Mouse (Mus musculus): Measurements from ENCODE around the gene Ccdc85b.
"Not testable (repeated sequence)": the region's sequence is repeated elsewhere in the genome, so short reads cannot be mapped to it uniquely, and the experiment has no call there.

Gene Ccdc85b

DNA sequence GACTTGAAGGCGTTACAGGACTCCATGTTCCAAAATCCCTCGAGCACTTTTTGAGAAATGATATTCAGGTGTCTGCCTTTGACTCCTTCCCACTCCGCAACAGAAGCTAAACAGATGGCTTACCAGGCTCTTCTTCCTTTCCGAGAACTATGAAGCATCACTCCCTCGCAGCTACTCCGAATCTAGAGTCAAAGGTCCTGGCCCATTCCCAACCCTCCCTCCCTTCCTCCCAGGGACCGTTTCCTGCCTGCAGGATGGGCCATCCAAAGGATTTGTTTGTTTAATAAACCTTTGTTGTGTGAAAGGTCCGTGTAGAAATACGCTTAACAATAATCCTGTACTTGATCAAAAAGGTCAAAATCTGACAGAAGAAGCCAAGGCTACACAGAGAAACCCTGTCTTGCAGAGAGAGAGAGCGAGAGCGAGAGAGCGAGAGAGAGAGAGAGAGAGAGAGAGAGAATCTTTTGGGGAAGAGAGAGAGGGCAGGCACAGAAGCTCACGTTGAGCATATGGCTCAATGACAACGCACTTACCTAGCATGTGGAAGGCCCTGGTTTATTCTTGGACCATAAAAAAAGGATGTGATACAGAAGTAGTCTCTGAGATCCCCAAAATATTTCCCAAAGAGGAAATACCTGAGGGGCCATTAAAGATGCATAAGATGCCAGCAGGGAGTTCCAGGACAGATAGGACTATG lies at the start of gene Ccdc85b:
TSS of gene Ccdc85b (minus strand) at position 149 of the 697 bp plus-strand sequence.
- DNase-seq (ENCODE audit: low spot score): no peak

DNA sequence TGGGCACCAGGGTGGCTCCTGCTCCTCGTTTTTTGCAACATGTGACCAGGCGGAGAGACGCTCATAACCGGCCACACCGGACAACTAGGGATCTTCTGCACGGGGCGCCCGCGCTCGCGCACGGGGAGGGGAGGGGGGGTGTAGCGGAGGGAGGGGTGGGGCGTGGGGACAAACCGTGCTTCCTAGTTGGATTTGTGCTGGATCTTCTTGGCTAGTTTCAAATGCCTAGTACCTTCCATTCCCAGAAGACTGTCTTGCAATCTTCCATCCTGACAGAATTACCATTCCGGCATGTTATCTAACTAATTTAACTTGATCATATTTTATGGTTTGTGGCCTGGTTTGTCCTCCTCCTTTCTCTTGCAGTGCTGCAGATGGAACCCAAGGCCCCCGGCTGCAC lies 46.0 kb upstream of the Ccdc85b start, which contains the start of gene 1700020D05Rik:
TSS of gene 1700020D05Rik (minus strand) at position 101 of the 400 bp plus-strand sequence.
- DNase-seq (ENCODE audit: low spot score): no peak

DNA sequence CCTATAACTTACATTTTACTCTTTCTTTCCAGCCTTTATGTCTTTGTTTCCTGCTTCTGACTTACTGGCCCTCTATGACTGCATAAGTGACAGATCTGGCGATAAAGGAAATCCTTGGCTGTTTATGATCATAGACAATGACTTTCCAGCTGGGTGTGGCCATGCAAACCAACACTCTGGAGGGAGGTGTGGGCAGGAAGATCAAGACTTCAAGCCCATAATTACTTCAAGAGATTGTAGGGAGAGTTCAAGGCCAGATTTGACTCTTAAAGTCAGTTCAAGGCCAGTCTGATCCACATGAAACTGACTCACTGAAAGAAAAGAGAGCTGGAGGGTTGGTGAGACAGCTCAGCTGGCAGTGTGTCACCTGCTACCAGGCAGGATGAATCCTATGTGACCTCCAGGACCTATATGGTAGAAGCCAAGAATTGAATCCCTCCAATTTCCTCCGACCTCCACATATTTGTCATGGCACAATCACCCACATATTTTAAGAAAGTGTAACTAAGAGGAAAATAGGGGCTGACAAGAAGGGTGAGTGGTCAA lies 42.7 kb upstream of the Ccdc85b start:
- no peak for DNase-seq (ENCODE audit: low spot score)

DNA sequence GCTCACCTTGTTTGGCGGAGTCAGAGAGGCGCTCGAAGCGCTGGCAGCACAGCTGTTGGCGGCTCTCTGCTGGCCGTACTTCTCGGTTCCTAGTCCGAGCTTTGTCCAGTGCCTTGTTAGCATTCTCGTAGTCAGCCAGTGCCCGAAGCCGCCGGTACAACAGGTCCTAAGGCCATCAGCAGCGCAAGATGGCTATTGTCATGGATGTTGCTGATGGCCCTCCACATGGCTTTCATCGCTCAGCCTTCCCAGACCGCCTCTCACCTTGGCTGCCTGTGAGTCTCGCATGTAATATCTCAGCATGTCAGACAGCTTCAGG lies 38.3 kb upstream of the Ccdc85b start:
- no peak for DNase-seq (ENCODE audit: low spot score)

DNA sequence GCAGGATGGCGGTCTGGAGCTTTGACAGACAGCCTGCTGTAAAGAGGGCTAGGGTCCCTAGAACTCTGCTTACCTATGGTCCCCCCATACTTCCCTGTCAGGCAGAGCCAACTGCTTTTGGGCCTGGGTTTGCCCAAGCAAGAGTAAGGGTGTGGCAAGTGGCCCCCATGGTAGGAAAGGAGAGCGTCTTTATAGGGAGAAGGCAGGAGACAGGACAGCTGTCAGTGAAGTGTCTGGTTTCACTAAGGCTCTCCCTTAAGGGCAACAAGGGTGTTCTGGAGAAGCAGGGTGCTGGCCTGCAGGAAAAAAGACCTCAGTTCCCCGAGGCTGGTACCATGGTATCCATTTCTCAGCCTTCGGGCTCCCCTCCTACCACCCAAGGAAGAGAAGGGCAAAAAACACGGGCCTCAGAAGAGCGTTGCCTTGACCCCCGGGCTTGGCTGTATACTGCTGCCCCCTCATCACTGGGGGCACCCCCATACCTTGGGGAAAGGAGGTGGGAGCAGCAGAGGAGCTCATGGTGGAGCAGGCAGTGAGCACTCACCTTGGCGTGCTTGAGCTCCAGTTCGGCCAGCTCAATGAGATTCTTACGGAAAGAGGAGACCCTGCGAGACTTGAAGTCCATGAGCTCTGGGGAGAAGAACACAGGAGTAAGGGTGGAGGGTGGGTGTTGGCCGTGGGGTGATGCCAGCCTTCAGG lies 37.8 kb upstream of the Ccdc85b start:
- no peak for DNase-seq (ENCODE audit: low spot score)

DNA sequence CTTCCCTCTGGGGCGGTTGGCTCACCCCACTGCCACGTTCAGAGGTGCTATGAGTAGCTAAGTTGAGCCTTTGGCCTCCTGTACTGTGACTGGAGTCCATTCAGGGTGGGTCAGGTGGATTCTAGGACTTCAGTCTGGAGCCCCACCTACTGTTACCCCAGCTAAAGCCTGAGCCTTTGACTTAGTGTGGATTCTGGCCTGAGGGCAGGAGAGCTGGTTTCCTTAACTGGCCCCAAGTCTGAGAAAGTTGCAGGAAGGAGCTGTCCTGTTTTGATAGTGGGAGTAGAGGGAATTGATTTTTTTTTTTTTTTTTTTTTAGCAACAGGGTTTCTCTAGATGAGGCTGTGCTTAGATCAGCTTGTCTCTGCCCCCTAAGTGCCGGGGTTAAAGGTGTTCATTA lies 36.6 kb upstream of the Ccdc85b start:
- no peak for DNase-seq (ENCODE audit: low spot score)

DNA sequence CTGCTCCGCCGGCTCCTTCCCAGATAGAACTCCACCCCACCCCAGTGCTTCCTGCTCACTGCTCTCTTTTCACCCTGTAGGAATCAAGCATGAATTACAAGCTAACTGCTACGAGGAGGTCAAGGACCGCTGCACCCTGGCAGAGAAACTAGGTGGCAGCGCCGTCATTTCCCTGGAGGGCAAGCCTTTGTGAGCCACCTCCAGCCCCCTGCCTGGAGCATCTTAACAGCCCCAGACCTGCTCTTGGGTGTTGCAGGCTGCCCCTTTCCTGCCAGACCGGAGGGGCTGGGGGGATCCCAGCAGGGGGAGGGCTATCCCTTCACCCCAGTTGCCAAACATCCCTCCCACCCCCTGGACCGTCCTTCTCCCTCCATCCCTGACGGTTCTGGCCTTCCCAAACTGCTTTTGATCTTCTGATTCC lies 35.6 kb upstream of the Ccdc85b start:
- DNase-seq (ENCODE audit: low spot score): not testable (repeated sequence)

DNA sequence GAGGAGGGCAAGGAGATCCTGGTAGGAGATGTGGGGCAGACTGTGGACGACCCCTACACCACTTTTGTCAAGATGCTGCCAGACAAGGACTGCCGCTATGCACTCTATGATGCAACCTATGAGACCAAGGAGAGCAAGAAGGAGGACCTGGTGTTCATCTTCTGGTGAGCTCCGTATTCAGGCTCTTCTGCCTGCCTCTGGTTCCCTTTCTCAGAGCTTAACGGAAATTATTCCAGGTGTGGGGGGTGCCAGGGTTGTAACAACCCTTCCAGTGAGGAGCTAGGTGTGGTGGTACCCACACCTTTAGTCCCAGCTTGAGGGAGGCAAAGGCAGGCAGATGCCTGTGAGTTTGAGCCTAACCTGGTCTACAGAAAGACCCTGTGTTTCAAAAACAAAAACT lies 34.9 kb upstream of the Ccdc85b start:
- no peak for DNase-seq (ENCODE audit: low spot score)

DNA sequence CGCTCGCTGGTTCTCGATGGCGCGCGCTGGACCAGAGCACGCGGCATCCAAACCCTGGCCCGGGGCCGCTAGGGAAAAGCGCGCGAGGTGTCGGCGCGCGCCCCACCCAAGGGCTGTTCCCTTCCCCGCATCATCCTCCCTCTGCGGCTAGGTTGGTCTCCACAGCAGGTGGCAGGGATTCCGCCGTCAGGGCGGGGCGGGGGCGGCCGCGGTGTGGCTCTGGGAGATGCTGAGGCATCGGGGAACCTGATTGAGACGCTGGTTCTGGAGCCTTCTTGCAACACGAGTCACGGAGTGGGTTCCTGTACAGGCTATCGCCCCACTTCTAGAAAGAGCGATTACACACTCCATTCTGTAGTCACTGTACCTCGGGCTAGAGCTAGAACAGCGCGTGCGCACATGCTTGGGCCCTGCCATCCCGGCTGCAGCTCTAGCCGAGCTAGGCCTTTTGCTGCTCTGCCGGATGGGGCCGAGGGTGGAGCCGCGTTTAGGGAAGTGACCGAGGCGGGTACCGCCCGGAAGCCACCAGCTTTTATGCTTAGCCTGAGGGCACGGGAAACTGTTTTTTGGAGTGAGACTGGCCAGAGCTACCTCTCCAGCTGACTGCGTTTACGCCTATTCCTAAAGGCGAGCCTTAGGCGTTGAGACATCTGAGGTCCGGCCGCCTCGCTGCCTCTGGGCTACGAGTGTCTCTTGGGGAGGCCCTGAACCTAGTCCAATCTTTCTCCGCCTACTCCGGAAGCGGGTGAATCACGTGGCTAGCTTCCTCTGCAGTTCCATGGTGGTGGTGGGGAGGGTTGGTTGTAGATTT lies 33.4 kb upstream of the Ccdc85b start:
- peak; percentile 72 for DNase-seq (ENCODE audit: low spot score)

DNA sequence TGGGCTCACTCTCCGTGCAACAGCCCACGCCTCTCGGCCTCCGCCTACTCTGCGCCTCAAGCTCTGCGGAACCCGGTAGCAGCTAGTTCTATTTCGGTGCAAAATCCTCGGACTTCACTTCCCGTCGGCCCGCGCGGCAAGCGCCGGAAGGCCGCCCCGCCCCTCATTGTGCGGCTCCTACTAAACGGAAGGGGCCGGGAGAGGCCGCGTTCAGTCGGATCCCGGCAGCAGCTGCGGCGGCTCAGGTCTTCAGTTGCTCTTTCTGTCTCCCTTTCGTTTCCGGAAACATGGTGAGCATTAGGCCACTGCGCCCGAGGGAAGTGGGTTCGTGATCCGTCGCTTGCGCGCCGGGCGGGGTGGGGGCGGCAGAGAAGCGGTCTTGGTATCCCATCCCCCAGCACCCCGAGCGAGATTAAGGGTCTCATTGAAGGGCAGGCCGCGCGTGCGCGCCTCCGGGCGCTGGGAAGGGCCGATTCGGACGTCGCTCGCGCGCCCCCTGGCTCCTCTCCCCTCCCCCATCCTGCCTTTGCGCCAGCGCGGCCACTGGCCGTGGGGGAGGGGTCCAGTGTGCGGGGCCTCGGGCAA lies 32.7 kb upstream of the Ccdc85b start, which contains the start of gene Cfl1:
TSS of gene Cfl1 (plus strand) at position 143 of the 585 bp plus-strand sequence.
- peak; percentile 92 for DNase-seq (ENCODE audit: low spot score)

DNA sequence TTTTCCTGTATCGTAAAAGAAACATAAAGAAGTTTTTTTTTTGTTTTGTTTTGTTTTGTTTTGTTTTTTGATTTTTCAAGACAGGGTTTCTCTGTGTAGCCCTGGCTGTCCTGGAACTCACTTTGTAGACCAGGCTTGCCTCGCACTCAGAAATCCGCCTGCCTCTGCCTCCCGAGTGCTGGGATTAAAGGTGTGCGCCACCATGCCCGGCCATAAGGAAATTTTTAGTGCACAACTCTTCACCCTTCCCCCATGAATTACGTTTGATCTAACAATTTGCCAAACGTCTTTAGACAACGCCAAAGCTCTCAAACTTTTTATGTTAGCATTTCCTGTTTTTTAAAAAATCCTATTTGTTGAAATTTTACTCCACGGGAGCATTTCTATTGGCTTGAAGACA lies 32.0 kb upstream of the Ccdc85b start:
- DNase-seq (ENCODE audit: low spot score): not testable (repeated sequence)

DNA sequence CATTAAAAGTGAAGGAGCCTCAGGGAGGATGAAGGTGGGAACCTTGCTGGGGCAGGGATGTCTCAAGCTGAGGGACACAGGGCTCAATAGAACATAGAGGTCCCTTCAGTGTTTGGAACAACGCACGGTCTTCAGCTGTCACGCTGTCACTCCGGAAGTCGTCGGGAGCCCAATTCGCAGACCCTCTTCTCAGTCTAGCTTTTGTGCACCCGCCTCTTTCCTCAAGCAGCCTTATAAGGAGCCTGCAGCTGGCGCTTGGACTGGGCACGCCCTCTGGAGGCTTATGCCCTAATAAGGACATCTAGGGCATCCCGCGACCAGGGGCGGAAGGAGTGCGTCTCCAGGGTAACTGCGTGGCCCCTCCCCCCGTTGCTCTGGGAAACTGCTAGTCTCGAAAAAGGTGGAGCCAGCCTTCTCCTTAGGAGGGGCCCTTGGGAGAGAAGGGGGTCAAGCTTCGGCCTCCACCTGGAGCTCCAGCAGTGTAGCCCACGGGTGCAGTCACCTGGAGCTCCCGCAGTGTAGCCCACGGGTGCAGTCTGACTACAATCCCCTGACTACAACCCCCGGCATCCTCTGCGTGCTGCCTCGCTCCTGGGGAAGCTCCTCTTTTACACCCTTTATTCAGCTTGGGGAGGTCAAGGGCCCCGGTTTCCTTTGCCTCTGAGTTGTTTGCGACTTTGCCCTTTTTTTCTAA lies 31.3 kb upstream of the Ccdc85b start:
- peak; percentile 97 for DNase-seq (ENCODE audit: low spot score)

DNA sequence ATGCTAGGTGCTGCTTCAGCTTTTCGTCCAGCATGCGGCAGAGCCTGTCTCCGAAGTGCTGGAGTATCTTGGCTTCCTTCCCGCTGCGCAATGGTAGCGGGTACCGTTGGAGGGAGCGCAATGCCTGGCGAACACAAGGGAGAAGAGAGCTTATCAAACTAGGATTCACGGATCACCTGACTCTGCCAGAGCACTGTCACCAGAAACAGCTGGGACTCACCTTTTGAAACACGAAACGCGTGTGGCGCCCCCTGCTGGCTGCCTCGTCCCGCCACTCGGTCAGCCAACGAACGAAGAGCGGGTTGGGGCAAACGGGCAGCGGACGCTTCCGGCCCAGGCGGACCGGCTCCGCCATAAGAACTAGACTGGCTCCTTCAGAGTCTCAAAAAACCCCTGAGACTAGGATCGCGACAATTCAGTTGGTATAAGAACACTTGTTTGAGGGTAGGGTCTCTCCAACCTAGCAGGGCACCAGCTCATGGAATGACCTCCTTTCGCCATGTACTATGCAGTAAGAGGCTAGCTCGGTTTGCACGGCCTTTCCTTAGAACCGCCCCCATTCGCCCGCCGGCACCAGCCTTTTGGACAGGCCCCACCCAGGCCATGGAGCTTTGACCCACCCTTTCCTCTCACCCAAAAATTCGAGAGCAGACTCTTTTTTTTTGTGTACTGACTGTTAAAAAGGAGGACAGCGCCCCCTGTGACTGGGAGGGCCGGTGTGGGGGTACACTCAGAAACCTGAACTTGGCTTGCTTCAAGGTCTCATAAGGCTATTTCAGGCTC lies 30.3 kb upstream of the Ccdc85b start, which contains the start of gene Mus81:
TSS of gene Mus81 (minus strand) at position 635 of the 783 bp plus-strand sequence.
- peak; percentile 90 for DNase-seq (ENCODE audit: low spot score)

DNA sequence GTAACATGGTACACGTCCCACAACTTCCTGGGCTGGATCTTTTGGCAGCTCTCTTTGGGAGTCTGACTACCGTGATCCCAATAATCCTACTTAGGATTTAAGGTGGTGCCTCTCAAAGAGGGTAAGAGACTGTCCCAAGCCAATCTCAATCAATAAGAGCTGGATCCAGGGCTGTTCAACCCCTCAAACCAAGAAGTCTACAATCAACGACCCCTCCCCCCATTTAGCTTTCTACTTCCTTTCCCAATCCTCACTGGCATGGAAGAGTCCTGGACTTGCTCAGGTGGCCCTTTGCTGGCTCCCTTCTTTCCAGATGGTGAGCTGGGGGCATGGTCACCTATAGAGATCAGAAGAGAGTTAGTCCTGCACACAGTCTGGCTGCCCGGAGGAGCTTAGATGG lies 29.1 kb upstream of the Ccdc85b start:
- DNase-seq (ENCODE audit: low spot score): no peak

DNA sequence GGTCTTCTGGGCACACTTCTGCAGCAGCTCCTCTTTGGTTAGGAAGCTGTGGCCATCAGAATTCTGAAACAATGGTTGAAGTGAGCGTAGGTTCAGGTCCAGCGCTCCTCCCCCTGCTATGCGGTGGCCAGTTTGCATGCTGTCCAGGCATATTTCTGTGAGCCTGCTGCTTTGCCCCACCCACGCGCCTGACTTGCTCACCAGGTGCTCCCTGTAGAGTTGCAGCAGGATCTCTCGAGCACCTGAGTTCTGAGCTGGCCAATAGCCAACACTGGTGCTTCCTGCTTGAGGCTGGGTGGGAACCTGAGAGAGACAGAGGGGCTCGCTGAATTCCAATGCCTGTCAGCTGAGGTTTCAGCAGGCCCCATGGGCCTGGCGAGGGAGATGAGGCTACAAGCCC lies 28.6 kb upstream of the Ccdc85b start:
- DNase-seq (ENCODE audit: low spot score): no peak

DNA sequence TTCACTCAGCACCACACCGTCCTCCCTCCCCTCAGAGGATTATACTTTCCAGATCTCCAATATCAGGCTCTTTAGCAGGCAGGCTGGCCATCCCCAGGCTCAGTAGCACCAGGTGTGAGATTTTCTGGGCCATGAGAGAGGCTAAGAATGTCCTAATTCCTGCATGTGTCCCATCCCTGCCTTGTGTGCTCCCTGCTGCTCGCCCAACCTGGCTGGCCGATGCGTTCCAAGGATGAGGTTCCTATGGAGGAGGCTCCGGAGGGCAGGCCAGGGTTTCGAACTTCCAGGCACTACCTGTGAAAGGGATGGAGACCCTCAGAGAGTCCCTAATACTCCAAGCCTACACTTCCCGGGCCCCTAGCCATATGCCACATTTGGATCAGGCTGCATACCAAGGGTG lies 28.1 kb upstream of the Ccdc85b start:
- no peak for DNase-seq (ENCODE audit: low spot score)

DNA sequence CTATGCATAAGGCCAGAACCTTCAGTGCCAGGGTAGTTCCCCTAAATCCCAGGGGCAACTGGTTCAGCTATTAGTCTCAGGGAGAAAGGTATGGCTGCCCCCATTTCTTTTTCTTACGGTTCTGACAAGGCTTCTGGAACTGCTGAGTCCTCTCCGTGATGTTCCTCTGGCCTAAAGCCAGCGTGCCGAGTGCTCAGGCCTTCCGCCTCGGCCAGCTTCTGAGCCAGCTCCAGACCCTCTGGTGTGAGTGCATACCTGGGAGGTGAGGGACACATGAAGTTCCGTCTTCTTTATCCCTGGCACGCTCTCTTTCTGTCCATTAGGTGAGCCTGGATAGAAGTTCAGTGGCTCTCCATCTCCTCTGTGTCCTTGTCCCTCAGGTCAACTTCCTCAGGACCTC lies 27.7 kb upstream of the Ccdc85b start:
- no peak for DNase-seq (ENCODE audit: low spot score)

DNA sequence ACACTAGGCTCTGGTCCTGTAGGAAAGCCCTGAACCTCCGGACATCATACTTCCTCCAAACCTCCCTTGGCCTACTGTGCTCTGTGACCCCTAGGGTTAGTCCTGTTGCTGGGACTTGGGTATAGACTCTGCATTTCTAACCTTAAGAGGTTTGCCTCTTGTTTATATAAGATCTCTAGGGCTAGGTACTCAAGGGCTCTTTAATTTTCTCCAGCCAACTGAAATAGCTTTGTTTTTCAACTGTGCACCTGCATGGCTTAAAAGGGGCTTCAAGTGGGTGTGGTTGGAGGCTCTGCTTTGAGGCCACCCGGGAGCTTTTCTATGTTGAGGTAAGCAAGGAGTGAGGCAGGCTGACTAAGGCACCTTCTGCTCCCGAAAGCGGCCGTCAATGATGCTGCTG lies 26.8 kb upstream of the Ccdc85b start:
- no peak for DNase-seq (ENCODE audit: low spot score)

DNA sequence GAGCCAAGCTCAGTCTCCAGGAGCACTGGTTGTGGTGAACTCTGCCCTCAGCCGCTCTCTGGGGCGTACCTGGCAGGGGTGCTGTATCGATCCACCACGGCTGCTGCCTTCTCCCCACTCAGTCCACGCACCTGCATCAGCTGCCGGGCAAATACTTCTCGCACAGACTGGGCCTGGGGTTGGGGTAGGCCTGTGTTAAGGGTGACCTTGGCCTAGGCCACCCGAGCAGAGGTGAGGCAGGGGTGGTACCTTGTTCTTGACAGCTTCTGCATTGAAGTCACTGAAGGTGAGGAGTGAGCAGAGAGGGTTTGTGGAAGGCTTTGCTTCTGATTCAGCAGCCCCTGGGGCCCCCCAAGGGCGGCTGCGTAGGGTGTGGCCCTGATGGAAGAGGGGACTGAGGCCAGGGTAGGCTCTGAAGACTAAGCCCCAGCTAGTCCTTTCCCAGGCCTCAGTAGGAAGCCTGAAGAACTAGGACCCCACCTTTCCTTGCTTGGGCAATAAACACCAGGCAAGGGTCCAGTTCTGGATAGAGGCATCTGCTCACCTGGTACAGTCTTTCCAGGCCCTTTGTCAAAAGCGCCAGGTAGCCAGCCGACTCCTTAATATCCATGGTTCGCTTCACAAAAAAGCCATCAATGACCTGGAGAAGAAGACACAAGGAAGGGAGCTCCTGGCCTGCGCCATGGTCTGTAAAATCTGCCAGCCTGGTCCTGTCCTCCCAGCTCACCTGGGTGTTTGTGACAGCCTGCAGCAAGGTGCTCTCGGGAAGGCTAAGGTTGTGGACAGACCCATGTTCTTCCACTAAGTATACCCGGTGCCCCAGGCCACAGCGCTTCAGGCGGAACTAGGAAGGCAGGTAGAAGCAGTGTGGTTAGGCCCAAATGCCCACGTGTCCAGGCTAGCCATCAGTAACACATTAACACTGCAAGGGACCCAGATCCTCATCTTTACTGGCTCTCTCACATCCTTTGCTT lies 26.0 kb upstream of the Ccdc85b start:
- DNase-seq (ENCODE audit: low spot score): no peak
